Mouse (Mus musculus) erythroblast, embryonic 14.5 days (primary cell): ENCODE data around the gene Tmem160.

Experiments
- GATA1 ChIP-seq: IDR thresholded peaks from 2 replicates; pipeline ENCODE4 v1.6.1; 2012; ENCODE audit warnings: low read length, inconsistent platforms, mixed read lengths
- TAL1 ChIP-seq: IDR thresholded peaks from 3 replicates; pipeline ENCODE4 v1.6.1; 2012; ENCODE audit warnings: low read length, inconsistent platforms, mixed read lengths

GRCm38 (mm10) chr7:16468115-16468514 is 15.5 kb downstream of the Tmem160 start:
- TF ChIP-seq TAL1 (no peak), GATA1 (no peak)
